Mouse (Mus musculus) embryonic facial prominence, embryonic 14.5 days (tissue): ENCODE data around the gene Cnksr1. TPM values are rescaled to one million over a fixed set of nuclear protein-coding genes. Genes with fewer than 3 reads are reported as not detected.
"Not testable (repeated sequence)": the region's sequence is repeated elsewhere in the genome, so short reads cannot be mapped to it uniquely, and the experiment has no call there.

Experiments
- ATAC-seq: fragments of 200-750 bp; cut with Nextera tagmentation; 2 replicates; pipeline ENCODE4 v1.8.0; 2017; ENCODE audit warnings: low read depth, moderate number of reproducible peaks, moderate TSS enrichment
- DNase-seq: peaks from one replicate; pipeline ENCODE4 v3.0.0-alpha.2; 2015; ENCODE audit warnings: low spot score
- H3K27ac ChIP-seq: fragments of 300-500 bp; sonication (generic); replicated peaks from 2 replicates; pipeline ENCODE4 v1.5.1; 2014; ENCODE audit warnings: low read depth, mild to moderate bottlenecking, low read length, moderate library complexity
- H3K27me3 ChIP-seq: fragments of 300-500 bp; sonication (generic); replicated peaks from 2 replicates; pipeline ENCODE4 v1.6.1; 2014; ENCODE audit warnings: low read length; ENCODE audit not compliant: control insufficient read depth, insufficient read depth
- H3K36me3 ChIP-seq: fragments of 300-500 bp; sonication (generic); 2 replicates; pipeline ENCODE4 v1.6.1; 2014; ENCODE audit warnings: low read length, mixed read lengths; ENCODE audit not compliant: control insufficient read depth, insufficient read depth
- H3K4me1 ChIP-seq: fragments of 300-500 bp; sonication (generic); 2 replicates; pipeline ENCODE4 v1.6.1; 2014; ENCODE audit warnings: antibody characterized with exemption, low read length; ENCODE audit not compliant: control insufficient read depth, insufficient read depth
- H3K4me2 ChIP-seq: fragments of 300-500 bp; sonication (generic); 2 replicates; pipeline ENCODE4 v1.6.1; 2014; ENCODE audit warnings: low read depth, mild to moderate bottlenecking, low read length, moderate library complexity, mixed read lengths
- H3K4me3 ChIP-seq: fragments of 300-500 bp; sonication (generic); 2 replicates; pipeline ENCODE4 v1.5.1; 2014; ENCODE audit warnings: low read depth, mild to moderate bottlenecking, low read length
- H3K9ac ChIP-seq: fragments of 300-500 bp; sonication (generic); 2 replicates; pipeline ENCODE4 v1.6.1; 2014; ENCODE audit warnings: low read depth, mild to moderate bottlenecking, low read length, moderate library complexity, mixed read lengths
- H3K9me3 ChIP-seq: fragments of 300-500 bp; sonication (generic); 2 replicates; pipeline ENCODE4 v1.6.1; 2016; ENCODE audit warnings: low read length; ENCODE audit not compliant: control insufficient read depth
- WGBS: fragments of 180-500 bp; shearing (Covaris S2); extraction: QIAGEN DNeasy Blood & Tissue Kit; methylation state at CpG from one replicate; pipeline ENCODE4 v1.1.7; 2014; 5-methylcytosine and 5-hydroxymethylcytosine counted together
- polyA plus RNA-seq: library from polyadenylated mRNA; unstranded; fragments of >200 nt; fragmentation: Nextera tagmentation; extraction: Ambion mirVana; gene quantifications from 2 replicates; pipeline ENCODE4 v1.2.1, GENCODE M21; 2014

Gene Cnksr1
- polyA plus RNA-seq, 1 experiment from 2014 or later: 2.6 TPM

DNA sequence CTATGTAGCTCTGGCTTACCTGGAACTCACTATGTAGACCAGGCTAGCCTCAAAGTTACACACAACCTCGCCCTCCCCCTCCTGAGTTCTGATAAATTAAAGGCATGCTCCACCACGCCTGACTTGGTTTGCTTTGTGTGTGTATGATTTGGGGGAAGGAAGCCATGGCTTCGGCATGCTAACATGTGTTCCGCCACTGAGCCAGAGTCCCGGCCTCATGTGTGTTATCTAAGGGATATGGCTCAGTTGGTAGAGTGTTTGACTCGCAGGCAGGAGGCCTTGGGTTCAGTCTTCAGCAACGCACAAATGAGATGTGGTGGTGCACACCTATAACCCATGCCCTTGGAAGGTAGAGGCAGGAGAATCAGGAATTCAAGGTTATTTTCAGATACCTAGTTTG lies 33.8 kb upstream of the Cnksr1 start:
- Histone ChIP-seq H3K4me3 (no peak overlapping the region), H3K27ac (no peak overlapping the region), H3K36me3 (peaks cover 13% of the 10 kb centered on the region), H3K4me2 (no peak overlapping the region), H3K4me1 (peaks cover 6% of the 10 kb centered on the region), H3K27me3 (no peaks in the 10 kb centered on the region), H3K9me3 (no peaks in the 10 kb centered on the region), H3K9ac (no peak overlapping the region)
- WGBS: 78% methylated on average over 7 of the region's 7 CpGs
- no peak for DNase-seq
- no peak for ATAC-seq

DNA sequence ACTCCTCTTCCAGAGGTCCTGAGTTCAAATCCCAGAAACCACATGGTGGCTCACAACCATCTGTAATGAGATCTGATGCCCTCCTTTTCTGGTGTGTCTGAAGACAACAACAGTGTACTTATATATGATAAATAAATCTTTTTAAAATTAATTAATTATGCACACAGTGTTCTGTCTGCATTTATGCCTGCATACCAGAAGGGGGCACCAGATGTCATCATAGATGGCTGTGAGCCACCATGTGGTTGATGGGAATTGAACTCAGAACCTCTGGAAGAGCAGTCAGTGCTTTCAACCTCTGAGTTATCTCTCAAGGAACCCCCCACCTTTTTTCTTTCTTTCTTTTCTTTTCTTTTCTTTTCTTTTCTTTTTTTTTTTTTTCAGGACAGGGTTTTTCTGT lies 31.4 kb upstream of the Cnksr1 start:
- not testable (repeated sequence) for H3K36me3 ChIP-seq, DNase-seq, H3K27me3 ChIP-seq, H3K27ac ChIP-seq, ATAC-seq, H3K4me3 ChIP-seq, H3K9me3 ChIP-seq, H3K9ac ChIP-seq, H3K4me2 ChIP-seq, H3K4me1 ChIP-seq

DNA sequence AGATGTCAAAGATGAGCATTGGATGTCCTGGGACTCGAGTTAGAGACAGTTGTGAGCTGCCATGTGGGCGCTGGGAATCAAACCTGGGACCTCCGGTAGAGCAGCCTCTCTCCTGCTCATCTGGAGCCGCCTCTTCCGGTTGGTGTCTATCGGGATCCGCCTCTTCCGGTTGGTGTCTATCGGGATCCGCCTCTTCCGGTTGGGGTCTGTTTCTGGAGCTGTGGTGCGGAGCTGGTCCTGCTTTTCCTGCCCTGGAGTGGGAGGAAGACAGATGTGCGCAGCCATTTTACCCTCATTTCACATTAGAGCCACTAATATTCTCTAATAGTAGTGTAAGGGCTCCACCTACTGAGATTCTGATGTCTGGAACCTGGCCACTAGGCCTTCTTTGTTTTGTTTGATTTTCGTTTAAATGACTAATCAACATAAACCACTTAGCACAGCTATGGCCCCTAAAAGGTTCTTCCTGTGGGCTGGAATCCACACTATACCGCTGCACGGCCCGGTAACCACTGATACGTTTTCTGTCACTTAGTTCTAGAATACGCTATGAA lies 30.0 kb upstream of the Cnksr1 start:
- no peaks in the 10 kb centered on the region for H3K36me3 ChIP-seq
- DNase-seq (no peak), ATAC-seq (no peak)
- H3K27me3 ChIP-seq: no peaks in the 10 kb centered on the region
- no peak overlapping the region for H3K4me3 ChIP-seq
- no peaks in the 10 kb centered on the region for H3K9me3 ChIP-seq
- no peak overlapping the region for H3K4me2 ChIP-seq
- no peak overlapping the region for H3K9ac ChIP-seq
- WGBS: 87% methylated on average over 19 of the region's 19 CpGs
- no peak overlapping the region for H3K27ac ChIP-seq
- H3K4me1 ChIP-seq: peaks cover 6% of the 10 kb centered on the region

DNA sequence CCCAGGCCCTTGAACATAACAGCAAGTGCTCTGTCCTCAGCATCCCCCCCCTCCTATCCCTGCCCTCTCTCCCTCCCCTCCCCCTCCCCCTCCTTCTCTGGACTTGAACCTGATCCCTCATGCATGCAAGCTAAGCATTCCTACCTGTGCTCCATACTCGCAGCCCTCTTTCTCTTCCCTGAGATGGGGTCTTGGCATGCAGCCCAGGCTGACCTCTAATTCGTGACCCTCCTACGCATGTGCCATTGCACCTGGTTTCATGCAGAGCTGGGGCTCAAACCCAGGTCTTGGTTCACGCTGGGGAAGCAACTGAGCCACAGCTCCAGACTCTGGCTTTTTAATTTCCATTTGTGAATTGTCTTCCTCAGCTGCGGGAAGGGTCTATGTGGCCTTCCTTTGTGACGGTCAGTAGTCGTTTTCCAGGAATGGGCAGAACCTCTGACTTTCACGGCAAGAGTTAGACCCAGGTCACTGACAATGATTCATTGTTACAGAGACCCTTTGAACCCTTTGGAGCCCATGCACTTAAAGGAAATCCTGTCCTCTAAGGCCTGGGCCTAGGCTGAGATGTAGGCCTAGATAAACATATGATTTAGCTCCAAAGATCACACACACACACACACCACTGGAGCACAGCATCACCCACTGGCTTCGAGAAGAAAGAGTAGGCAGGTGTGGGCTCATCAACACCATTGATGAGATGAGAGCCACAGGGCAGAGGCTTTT lies 27.8 kb upstream of the Cnksr1 start:
- Histone ChIP-seq H3K27me3 (no peaks in the 10 kb centered on the region), H3K9ac (no peak overlapping the region), H3K27ac (no peak overlapping the region), H3K36me3 (no peaks in the 10 kb centered on the region), H3K9me3 (no peaks in the 10 kb centered on the region), H3K4me3 (no peak overlapping the region), H3K4me2 (no peak overlapping the region), H3K4me1 (no peaks in the 10 kb centered on the region)
- 57% methylated on average over 9 of the region's 9 CpGs for WGBS
- no peak for ATAC-seq
- DNase-seq: no peak

DNA sequence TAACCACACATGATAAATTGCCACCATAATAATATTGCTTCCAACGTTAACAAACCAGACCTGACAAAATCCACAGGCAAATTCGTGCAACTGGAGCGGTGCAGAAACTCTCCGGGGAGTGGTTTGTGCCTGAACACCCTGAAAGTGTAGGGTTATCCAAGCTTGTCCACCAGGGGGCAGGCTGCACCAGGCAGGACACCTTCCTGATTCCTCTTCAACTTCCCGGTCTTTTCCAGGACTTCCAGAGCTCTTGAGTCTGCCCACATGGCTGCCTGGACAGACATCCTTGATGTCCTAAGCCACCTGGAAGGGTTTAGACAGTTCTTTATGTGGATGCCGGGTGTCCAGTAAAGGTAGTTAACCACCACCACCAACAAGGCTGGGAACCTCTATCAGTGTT lies 25.0 kb upstream of the Cnksr1 start:
- Histone ChIP-seq H3K36me3 (no peaks in the 10 kb centered on the region), H3K9me3 (no peaks in the 10 kb centered on the region), H3K27ac (no peak overlapping the region), H3K27me3 (no peaks in the 10 kb centered on the region), H3K4me2 (no peak overlapping the region), H3K4me3 (no peak overlapping the region), H3K9ac (no peak overlapping the region), H3K4me1 (0 out of 2 replicates have a peak, but pooled peaks cover 2% of the 10 kb centered on the region)
- ATAC-seq (no peak), DNase-seq (no peak)
- 34% methylated on average over 6 of the region's 6 CpGs for WGBS

DNA sequence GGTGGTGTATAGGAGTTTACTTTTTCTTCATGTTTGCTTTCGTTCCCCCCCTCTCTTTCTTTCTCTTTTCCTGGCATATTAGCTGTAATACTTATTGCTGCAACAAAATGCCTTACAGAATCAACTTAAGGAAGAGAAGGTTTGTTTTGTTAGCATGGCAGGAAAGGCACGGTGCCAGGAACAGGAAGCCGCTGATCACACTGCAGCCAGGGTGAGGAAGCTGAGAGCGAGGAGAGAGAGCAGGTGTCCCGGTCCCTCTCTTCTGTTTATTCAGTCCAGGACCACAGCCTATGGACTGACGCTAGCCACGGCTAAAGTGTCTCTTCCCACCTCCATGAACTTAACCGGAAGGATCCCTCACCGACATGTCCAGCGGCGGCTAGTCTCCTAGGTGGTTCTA lies 20.2 kb upstream of the Cnksr1 start:
- no peak overlapping the region for H3K4me2 ChIP-seq
- H3K27ac ChIP-seq: no peak overlapping the region
- no peak overlapping the region for H3K9ac ChIP-seq

DNA sequence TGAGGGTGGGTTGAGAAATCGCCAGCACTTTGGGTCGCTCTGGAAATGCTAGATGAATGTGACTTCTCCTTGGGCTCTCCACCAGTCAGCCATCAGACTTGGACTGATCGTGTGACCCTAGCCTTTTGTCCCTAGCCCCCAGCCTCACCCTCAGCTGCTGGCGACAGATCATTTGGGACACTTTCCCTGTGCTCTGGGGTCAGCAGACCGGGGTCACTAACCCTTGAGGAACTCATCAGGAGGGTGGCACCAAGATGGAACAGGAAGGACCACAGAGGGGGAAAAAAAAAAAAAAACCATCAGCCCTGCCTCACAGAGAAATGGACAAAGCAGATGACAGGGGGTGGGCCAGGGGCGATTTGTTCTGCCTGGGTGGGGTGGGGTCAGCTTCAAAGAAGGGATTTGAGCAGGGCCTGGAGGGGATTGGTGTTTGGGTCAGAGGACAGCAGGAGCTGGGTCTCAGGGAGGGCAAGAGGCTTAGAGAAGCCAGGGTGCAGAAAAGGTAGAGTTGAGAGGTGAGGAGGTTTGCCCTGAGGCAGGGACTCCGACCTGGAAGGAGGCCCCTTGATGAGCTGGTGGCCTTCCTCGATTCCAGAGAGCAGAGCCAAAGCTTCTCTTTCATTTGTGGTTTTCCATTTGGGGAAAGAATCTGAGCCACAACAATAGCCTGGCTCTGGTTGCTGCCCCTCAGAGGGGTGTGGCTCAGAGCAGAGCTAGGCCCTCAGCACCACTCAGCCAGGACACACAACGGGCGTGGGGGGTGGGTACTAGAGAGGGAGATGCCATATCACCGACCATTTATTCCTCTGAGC lies 19.2 kb upstream of the Cnksr1 start:
- H3K4me3 ChIP-seq: no peak overlapping the region
- peaks cover 35% of the 10 kb centered on the region for H3K27me3 ChIP-seq
- no peak overlapping the region for H3K9ac ChIP-seq
- DNase-seq (peak; percentile 52), ATAC-seq (no peak)
- 18% methylated on average over 11 of the region's 11 CpGs for WGBS
- H3K9me3 ChIP-seq: no peaks in the 10 kb centered on the region
- no peak overlapping the region for H3K4me2 ChIP-seq
- H3K36me3 ChIP-seq: no peaks in the 10 kb centered on the region
- peaks cover 17% of the 10 kb centered on the region for H3K4me1 ChIP-seq
- 0 out of 2 replicates have a peak overlapping the region, but pooled peaks have one; percentile 33 for H3K27ac ChIP-seq

More for the DNA sequence above, 20.2 kb upstream of the Cnksr1 start:
- ATAC-seq: no peak
- Histone ChIP-seq H3K9me3 (no peaks in the 10 kb centered on the region), H3K36me3 (no peaks in the 10 kb centered on the region), H3K27me3 (peaks cover 26% of the 10 kb centered on the region), H3K4me3 (no peak overlapping the region), H3K4me1 (peaks cover 16% of the 10 kb centered on the region)
- DNase-seq: no peak
- WGBS: 56% methylated on average over 11 of the region's 11 CpGs

DNA sequence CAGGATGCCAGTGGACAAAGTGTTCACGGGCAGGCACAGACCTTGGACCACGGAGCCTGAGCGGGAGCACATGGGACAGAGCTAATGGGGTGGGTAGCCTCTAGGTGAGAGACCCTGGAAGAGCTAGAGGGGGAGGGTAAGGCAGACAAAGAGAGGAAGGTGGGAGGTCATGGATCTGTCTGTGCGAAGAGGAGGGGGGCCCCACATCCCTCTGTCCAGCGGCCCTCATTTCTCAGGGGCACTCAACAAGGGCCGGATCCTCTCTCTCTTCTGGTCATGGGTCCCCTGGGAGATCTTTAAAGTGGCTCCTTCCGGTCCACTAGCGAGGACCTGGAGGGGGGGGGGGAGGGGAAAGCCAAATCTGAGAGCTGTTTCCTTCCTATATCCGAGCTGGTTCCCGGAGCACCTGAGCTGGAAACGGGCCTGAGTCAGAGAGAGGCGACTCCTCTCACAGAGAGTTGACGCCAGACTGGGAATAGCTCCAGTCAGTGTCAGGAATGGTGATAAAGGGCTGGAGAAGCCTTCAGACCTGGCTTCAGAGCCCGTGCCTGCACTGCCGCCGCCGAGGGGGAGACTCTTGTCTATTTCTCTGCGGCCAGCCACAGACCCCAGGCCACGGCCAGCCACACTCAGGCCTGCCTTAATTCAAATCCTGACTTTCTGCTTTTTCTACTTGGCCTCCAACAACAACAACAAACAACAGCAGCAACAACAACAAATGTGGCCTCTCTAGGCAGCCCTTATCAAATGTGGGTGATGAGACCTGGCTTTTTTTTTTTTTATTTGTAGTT lies 18.4 kb upstream of the Cnksr1 start:
- H3K27me3 ChIP-seq: peaks cover 43% of the 10 kb centered on the region
- H3K4me3 ChIP-seq: no peak overlapping the region
- H3K27ac ChIP-seq: 0 out of 2 replicates have a peak overlapping the region, but pooled peaks have one; percentile 33
- DNase-seq: no peak
- no peaks in the 10 kb centered on the region for H3K36me3 ChIP-seq
- WGBS: 15% methylated on average over 16 of the region's 19 CpGs
- no peak overlapping the region for H3K4me2 ChIP-seq
- peaks cover 25% of the 10 kb centered on the region for H3K4me1 ChIP-seq
- no peaks in the 10 kb centered on the region for H3K9me3 ChIP-seq
- 0 out of 2 replicates have a peak overlapping the region, but pooled peaks have one; percentile 5 for H3K9ac ChIP-seq
- no peak for ATAC-seq
